Mouse (Mus musculus) bone marrow, adult 2 months (tissue): ENCODE results near the gene Cdc42ep1.

ENCODE experiments used
- CTCF ChIP-seq: fragments of 200-500 bp; IDR thresholded peaks from 2 replicates; pipeline ENCODE4 v1.5.1; 2011; ENCODE audit warnings: low read length, control low read depth; ENCODE audit not compliant: control insufficient read depth, insufficient read depth
- POLR2A ChIP-seq: fragments of 200-500 bp; IDR thresholded peaks from 2 replicates; pipeline ENCODE4 v1.6.1; 2011; ENCODE audit warnings: low read depth, mild to moderate bottlenecking, control low read depth, low read length, borderline replicate concordance; ENCODE audit not compliant: control insufficient read depth

DNA sequence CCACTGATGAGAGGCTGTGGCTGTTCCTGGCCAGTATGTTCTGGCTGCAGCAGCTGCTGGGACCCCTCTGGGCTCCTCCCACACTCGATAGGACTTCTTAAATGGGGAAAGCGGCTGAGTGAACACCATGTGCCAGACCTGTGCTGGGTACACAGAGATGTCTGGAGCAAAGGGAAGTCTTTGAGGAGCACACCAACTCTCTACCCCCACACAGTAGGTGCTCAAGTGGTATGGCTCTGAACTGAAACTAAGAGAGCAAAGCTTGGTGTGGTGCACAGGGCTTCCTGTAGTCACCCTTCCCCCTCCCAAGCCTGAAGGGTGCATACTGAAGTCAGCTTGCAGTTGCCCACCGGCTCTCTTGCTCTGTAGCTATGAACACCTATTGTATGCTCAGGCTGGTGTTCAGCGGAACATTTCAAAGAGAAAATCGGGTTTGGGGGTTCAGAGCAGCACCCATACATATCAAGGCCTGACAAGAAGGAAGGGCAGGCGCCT lies 56.1 kb downstream of the Cdc42ep1 start:
- TF ChIP-seq POLR2A (no peak), CTCF (no peak)
